Mouse (Mus musculus): ENCODE measurements around the gene Gm45062. TPM values are rescaled to one million over a fixed set of nuclear protein-coding genes. Genes with fewer than 3 reads are reported as not detected.

The Gm45062 gene
- total RNA-seq, 2 experiments from 2014 or later, result 0.38 TPM; not detected in 1

- DNase-seq (ENCODE audit: low spot score), result no peak
Observed at GRCm38 (mm10) chr6:8416802-8417569, 157.7 kb downstream of the Gm45062 start.

GRCm38 (mm10) chr6:8419485-8420186 lies 160.4 kb downstream of the Gm45062 start:
- DNase-seq (ENCODE audit: low spot score), result no peak

- no peak for DNase-seq (ENCODE audit: low spot score)
Observed at GRCm38 (mm10) chr6:8420187-8420503, 160.9 kb downstream of the Gm45062 start.

- no peak for DNase-seq (ENCODE audit: low spot score)
Observed at GRCm38 (mm10) chr6:8421421-8421820, 162.2 kb downstream of the Gm45062 start.

GRCm38 (mm10) chr6:8421959-8422581 lies 162.8 kb downstream of the Gm45062 start:
- peak; percentile 32 for DNase-seq (ENCODE audit: low spot score)

GRCm38 (mm10) chr6:8423142-8423541 lies 163.9 kb downstream of the Gm45062 start:
- no peak for DNase-seq (ENCODE audit: low spot score)

GRCm38 (mm10) chr6:8427692-8428091 lies 168.4 kb downstream of the Gm45062 start:
- no peak for DNase-seq (ENCODE audit: low spot score)

GRCm38 (mm10) chr6:8430610-8431234 lies 171.5 kb downstream of the Gm45062 start:
- no peak for DNase-seq (ENCODE audit: low spot score)

- no peak for DNase-seq (ENCODE audit: low spot score)
Observed at GRCm38 (mm10) chr6:8433179-8433578, 173.9 kb downstream of the Gm45062 start.

GRCm38 (mm10) chr6:8437937-8438336 lies 178.7 kb downstream of the Gm45062 start:
- no peak for DNase-seq (ENCODE audit: low spot score)

- DNase-seq (ENCODE audit: low spot score), result no peak
Observed at GRCm38 (mm10) chr6:8441814-8442213, 182.6 kb downstream of the Gm45062 start.

- DNase-seq (ENCODE audit: low spot score), result peak; percentile 63
Observed at GRCm38 (mm10) chr6:8446786-8447185, 187.5 kb downstream of the Gm45062 start.

GRCm38 (mm10) chr6:8455599-8455998 lies 196.3 kb downstream of the Gm45062 start:
- no peak for DNase-seq (ENCODE audit: low spot score)

GRCm38 (mm10) chr6:8458596-8458995 lies 199.3 kb downstream of the Gm45062 start:
- no peak for DNase-seq (ENCODE audit: low spot score)

- DNase-seq (ENCODE audit: low spot score), result no peak
Observed at GRCm38 (mm10) chr6:8462447-8462846, 203.2 kb downstream of the Gm45062 start.

- DNase-seq (ENCODE audit: low spot score), result no peak
Observed at GRCm38 (mm10) chr6:8465388-8465787, 206.1 kb downstream of the Gm45062 start.

- no peak for DNase-seq (ENCODE audit: low spot score)
Observed at GRCm38 (mm10) chr6:8465985-8466384, 206.7 kb downstream of the Gm45062 start.

GRCm38 (mm10) chr6:8467667-8468337 lies 208.6 kb downstream of the Gm45062 start:
- no peak for DNase-seq (ENCODE audit: low spot score)

- peak; percentile 19 for DNase-seq (ENCODE audit: low spot score)
Observed at GRCm38 (mm10) chr6:8469918-8470317, 210.7 kb downstream of the Gm45062 start.

- DNase-seq (ENCODE audit: low spot score), result no peak
Observed at GRCm38 (mm10) chr6:8472125-8472524, 212.9 kb downstream of the Gm45062 start.

GRCm38 (mm10) chr6:8472915-8473314 lies 213.7 kb downstream of the Gm45062 start:
- peak; percentile 39 for DNase-seq (ENCODE audit: low spot score)

Measured in gastrocnemius, adult 18-20 months (tissue).